Comparison of ENCODE assay signal across 11 mouse cellular contexts in the genomic region with DNA sequence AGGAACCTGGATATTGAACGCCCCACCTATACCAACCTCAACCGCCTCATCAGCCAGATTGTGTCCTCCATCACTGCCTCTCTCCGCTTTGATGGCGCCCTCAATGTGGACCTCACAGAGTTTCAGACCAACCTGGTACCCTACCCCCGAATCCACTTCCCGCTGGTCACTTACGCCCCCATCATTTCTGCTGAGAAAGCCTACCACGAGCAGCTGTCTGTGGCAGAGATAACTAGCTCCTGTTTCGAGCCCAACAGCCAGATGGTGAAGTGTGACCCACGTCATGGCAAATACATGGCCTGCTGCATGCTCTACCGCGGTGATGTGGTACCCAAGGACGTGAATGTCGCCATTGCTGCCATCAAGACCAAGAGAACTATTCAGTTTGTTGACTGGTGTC.
"Had no signal": no experiment of that assay in that cellular context is flagged by ENCODE, and none has a peak within 500 bp of the region (broad histone marks: within the 10 kb centered on the region; RNA-seq: fewer than 3 reads in every experiment).

No protein-coding gene starts in this region.

- DNase-seq: lung, adult 18-20 months; lung, embryonic 14.5 days; lung, postnatal 10 days; midbrain, embryonic 14.5 days; retina, postnatal 1 day; right cerebral cortex, adult 18-20 months; right cerebral cortex, postnatal 25 days; right cerebral cortex, postnatal 4 days; spleen, adult 18-20 months; thymus, adult 18-20 months; thymus, postnatal 14 days had no signal
